Mouse (Mus musculus): Measurements from ENCODE around the gene Prss16. TPM values are rescaled to one million over a fixed set of nuclear protein-coding genes. Genes with fewer than 3 reads are reported as not detected.

Gene Prss16
- polyA plus RNA-seq, 1 experiment from 2014 or later = 0.48 TPM

DNA sequence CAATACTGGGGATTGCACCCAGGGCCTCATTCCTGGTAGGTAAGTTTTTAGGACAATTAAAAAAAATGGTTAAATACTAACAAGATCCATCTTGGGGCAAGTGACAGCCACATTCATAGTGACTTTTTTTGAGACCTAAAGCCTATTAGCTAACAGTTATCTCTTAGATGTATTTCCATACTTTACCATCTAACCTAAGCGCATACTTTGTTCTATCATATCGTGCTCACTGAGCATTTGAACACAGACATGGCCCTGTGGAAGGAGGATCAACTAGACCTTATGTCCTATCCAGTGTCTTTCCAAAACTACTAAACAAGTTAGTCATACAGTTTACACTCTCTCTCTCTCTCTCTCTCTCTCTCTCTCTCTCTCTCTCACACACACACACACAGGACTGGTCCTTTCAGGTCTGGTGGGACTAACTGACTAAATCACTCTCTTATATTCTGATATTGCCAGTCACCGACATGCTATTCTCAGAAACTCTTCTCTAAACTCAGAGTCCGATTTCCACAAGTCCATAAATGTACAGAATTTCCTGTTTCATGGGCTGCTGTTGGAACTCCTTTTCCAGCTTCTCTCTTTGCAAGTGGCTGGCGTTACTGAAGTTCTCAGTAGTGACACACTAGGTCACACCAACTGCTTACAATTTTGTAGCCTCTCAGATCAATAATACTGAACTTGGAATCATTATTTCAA, 24.4 kb upstream of the Prss16 start:
- no peak for ATAC-seq (ENCODE audit: low FRiP score)
- 57% methylated on average over 5 of the region's 5 CpGs for WGBS
- Histone ChIP-seq H3K9ac (peak overlapping the region; percentile 52), H3K9me3 (replicated peaks) (no peaks in the 10 kb centered on the region), H3K4me1 (peaks cover 18% of the 10 kb centered on the region), H3K4me3 (peak overlapping the region; percentile 40), H3K4me2 (replicated peaks) (peak overlapping the region; percentile 70), H3K36me3 (no peaks in the 10 kb centered on the region), H3K27ac (no peak overlapping the region), H3K27me3 (no peaks in the 10 kb centered on the region)

DNA sequence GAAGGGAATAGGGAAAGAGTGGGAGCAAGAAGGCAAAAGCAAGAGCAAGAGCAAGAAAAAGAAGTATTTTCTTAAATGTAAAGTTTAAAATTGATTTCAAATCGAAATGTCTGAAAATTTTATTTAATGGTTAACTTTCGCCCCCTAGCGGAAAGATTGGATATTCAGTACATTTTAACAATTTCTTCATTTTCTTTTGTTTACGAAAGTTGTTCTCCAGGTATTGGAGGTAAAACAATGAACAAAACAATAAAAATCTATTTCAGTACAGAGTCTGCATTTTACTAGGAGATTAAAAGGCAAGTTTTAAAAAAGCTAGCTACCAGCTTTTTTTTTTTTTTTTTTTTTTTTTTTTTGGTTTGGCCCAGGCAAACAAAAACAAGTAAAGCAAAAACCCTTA, 21.0 kb upstream of the Prss16 start:
- H3K4me2 ChIP-seq (replicated peaks) = no peak overlapping the region
- H3K36me3 ChIP-seq = no peaks in the 10 kb centered on the region
- no peak for ATAC-seq (ENCODE audit: low FRiP score)
- no peak overlapping the region for H3K9ac ChIP-seq
- no peak overlapping the region for H3K27ac ChIP-seq
- H3K27me3 ChIP-seq = no peaks in the 10 kb centered on the region
- H3K9me3 ChIP-seq (replicated peaks) = no peaks in the 10 kb centered on the region
- whole genome bisulfite sequencing = 18% methylated on average over 4 of the region's 4 CpGs
- H3K4me1 ChIP-seq = peaks cover 15% of the 10 kb centered on the region
- H3K4me3 ChIP-seq = no peak overlapping the region

DNA sequence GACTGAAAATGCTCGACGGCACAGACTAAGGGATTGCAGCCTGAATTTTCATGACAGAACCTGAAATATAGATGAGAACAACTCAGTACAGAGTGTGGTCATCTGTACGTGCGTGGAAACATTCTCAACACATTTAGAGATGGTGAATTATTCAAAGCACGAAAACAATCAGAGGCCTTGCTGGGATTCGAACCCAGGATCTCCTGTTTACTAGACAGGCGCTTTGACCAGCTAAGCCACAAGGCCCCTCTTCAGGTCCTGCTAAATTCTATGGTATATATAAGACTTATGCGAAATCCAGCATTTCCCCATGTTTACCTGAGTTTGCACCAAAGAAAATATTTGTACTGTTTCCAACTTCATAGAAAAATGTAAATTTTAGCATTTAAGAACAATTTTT, 20.4 kb upstream of the Prss16 start:
- H3K4me2 ChIP-seq (replicated peaks) = no peak overlapping the region
- H3K27me3 ChIP-seq = no peaks in the 10 kb centered on the region
- H3K27ac ChIP-seq = no peak overlapping the region
- H3K4me1 ChIP-seq = peaks cover 15% of the 10 kb centered on the region
- H3K9me3 ChIP-seq (replicated peaks) = no peaks in the 10 kb centered on the region
- ATAC-seq (ENCODE audit: low FRiP score) = no peak
- H3K9ac ChIP-seq = no peak overlapping the region
- 34% methylated on average over 8 of the region's 8 CpGs for WGBS
- H3K4me3 ChIP-seq = no peak overlapping the region
- no peaks in the 10 kb centered on the region for H3K36me3 ChIP-seq

DNA sequence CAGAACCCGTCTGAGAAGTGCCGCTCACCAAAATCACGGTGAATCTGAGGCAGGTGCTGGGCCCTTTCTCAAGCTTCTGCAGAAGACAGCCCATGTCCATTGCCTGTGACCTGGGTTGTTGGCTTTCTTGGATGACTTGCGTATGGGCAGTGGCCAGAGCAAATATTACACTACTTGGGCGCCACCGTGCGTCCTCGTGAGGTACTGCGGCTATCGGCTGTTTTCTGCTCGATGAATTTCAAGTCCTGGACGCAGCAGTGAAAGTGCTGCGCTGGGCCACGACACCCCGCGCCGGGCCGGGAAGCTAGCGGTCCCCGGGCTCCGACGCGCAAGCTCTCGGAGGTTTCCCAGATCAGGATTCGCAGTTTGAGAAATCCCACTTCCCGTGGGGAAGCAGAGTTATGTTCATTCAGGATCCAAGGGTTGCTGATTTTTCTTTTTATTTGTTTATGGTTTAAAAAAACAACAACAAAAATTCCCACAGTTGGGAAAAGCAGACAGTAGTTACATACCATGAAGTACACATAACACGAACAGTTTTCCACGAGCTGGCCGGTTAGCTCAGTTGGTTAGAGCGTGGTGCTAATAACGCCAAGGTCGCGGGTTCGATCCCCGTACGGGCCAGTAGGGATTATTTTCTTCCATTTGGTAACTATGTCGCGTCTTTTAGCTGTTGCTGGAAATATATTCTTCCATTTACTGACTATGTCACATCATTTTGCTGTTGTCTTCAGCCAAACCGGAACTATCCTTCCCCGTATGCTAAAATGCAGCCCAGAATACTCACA, 19.3 kb upstream of the Prss16 start:
- peak overlapping the region; percentile 60 for H3K9ac ChIP-seq

DNA sequence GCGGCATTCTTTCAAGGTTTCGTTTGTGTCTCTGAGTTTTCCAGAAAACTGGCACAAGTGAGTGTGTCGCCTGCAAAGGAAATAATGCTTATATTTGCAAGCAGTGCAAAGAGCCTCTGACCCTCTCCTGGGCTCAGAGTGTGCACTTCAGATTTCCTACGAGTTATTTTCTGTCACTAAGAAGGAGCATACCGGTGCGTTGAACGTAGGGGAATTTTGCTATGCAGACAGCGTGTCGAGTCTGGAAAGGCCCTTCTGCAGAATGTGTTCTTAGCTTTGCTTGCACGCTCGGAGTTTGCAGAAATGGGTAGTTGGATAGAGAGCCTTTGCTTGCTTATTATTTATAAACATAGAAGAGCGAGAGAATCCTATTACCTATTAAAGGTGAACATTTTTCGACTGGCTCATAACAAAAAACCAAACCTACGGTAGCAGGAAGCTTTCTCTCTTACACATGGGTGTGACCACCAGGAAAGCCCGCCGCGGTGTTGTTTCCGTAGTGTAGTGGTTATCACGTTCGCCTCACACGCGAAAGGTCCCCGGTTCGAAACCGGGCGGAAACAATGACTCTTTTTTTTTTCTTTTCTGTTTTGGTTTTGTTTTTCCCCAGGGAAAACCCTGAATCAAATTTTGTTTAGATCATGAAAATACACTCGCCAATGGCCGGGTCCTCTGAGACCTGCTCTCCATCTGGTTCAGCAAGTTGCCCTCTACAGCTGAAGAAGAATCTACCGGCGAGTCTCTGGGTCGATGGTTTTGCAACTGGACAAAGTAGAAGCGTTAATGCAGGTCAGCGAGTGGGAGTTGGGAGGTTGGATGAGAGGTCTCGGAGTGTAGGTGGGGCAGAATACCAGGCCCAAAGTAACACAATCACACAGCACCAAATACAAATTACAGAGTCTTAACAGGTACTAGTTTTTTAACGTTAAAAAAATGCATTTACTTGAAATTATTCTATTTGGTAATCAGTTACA, 16.8 kb upstream of the Prss16 start:
- 1% methylated on average over 35 of the region's 35 CpGs for WGBS
- H3K4me3 ChIP-seq = peak overlapping the region; percentile 43

More for the DNA sequence above, 19.3 kb upstream of the Prss16 start:
- H3K27ac ChIP-seq = peak overlapping the region; percentile 71
- WGBS = under 1% methylated on average over 40 of the region's 40 CpGs
- peaks cover 4% of the 10 kb centered on the region; the same call in 1 of the 2 replicates for H3K27me3 ChIP-seq
- no peaks in the 10 kb centered on the region for H3K36me3 ChIP-seq
- H3K9me3 ChIP-seq (replicated peaks) = no peaks in the 10 kb centered on the region
- H3K4me3 ChIP-seq = peak overlapping the region; percentile 45
- H3K4me1 ChIP-seq = peaks cover 5% of the 10 kb centered on the region; the same call in 1 of the 2 replicates
- peak; percentile 76 for ATAC-seq (ENCODE audit: low FRiP score)
- peak overlapping the region; percentile 59 for H3K4me2 ChIP-seq (replicated peaks)

DNA sequence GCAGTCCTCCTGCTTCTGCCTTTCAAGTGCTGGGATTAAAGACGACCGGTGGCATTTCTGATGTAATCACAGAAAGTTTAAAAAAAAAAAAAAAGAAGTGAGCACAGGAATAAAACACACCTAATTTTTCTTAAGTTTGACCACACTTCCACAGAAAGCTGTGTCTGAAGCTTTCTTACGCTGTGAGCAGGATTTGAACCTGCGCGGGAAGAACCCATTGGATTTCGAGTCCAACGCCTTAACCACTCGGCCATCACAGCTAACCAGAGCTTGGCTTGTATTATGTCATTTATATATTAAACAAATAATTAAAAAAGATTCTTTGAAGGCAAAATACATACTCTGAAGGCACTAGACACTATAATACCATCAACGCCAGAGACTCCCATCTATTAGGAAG, 12.7 kb upstream of the Prss16 start:
- Histone ChIP-seq H3K36me3 (no peaks in the 10 kb centered on the region), H3K9ac (peak overlapping the region; percentile 45; the same call in 1 of the 2 replicates), H3K4me3 (peak overlapping the region; percentile 41), H3K27me3 (peaks cover 29% of the 10 kb centered on the region), H3K9me3 (replicated peaks) (no peaks in the 10 kb centered on the region), H3K27ac (no peak overlapping the region), H3K4me2 (replicated peaks) (peak overlapping the region; percentile 47), H3K4me1 (peaks cover 10% of the 10 kb centered on the region)
- peak; percentile 57; the same call in 1 of the 2 replicates for ATAC-seq (ENCODE audit: low FRiP score)
- under 1% methylated on average over 9 of the region's 9 CpGs for WGBS

More for the DNA sequence above, 16.8 kb upstream of the Prss16 start:
- Histone ChIP-seq H3K9me3 (replicated peaks) (no peaks in the 10 kb centered on the region), H3K9ac (peak overlapping the region; percentile 55; the same call in 1 of the 2 replicates), H3K27me3 (peaks cover 4% of the 10 kb centered on the region; the same call in 1 of the 2 replicates), H3K4me1 (peaks cover 8% of the 10 kb centered on the region), H3K27ac (0 out of 2 replicates have a peak overlapping the region, but pooled peaks have one; percentile 31), H3K4me2 (replicated peaks) (peak overlapping the region; percentile 58), H3K36me3 (no peaks in the 10 kb centered on the region)
- ATAC-seq (ENCODE audit: low FRiP score) = no peak

DNA sequence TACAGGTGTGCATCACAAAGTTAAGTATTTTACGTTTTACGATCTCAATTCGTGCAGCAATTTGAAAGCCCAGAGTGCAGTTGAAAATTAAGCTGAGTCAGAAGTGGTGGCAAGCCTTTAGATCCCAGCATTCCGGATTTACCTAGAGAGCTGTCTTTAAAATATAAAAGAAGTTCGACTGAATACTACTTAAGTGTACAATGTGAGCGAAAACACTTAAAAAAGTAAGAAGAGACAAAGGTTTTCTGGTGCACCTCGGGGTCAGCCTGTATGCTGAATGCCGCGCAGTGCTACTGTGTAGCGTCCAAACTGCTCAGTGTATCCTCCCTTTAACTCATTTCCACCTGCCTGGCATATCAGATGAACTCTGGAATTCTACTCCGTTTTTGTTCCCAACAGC, 12.0 kb upstream of the Prss16 start:
- Histone ChIP-seq H3K4me1 (peaks cover 10% of the 10 kb centered on the region), H3K4me2 (replicated peaks) (peak overlapping the region; percentile 47), H3K27me3 (peaks cover 30% of the 10 kb centered on the region), H3K36me3 (no peaks in the 10 kb centered on the region), H3K4me3 (peak overlapping the region; percentile 41), H3K9ac (no peak overlapping the region; the same call in 1 of the 2 replicates), H3K9me3 (replicated peaks) (no peaks in the 10 kb centered on the region), H3K27ac (no peak overlapping the region)
- ATAC-seq (ENCODE audit: low FRiP score) = no peak
- WGBS = under 1% methylated on average over 11 of the region's 11 CpGs

DNA sequence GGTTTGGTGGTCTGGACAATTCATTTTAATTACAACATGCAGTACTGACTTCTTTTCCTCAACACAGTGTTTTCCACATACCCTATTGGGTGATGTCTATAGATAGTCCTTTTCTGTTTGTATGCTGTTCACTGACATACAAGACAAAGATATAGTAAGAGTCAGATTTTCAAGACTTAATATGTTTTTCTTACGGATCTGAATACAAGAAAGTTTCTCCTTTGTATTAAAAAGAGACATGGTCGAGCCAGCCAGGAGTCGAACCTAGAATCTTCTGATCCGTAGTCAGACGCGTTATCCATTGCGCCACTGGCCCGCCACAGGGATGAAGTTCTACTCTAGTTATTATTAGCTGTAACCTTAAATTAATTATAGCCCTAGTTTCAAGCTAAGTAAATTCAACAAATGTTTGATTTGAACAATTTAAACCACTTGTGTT, 11.4 kb upstream of the Prss16 start:
- Histone ChIP-seq H3K4me1 (peaks cover 8% of the 10 kb centered on the region), H3K36me3 (no peaks in the 10 kb centered on the region), H3K4me3 (peak overlapping the region; percentile 41), H3K9ac (no peak overlapping the region), H3K27ac (no peak overlapping the region), H3K4me2 (replicated peaks) (peak overlapping the region; percentile 47), H3K9me3 (replicated peaks) (no peaks in the 10 kb centered on the region), H3K27me3 (peaks cover 35% of the 10 kb centered on the region)
- WGBS = 0% methylated on average over 8 of the region's 8 CpGs
- peak; percentile 44; the same call in 1 of the 2 replicates for ATAC-seq (ENCODE audit: low FRiP score)

DNA sequence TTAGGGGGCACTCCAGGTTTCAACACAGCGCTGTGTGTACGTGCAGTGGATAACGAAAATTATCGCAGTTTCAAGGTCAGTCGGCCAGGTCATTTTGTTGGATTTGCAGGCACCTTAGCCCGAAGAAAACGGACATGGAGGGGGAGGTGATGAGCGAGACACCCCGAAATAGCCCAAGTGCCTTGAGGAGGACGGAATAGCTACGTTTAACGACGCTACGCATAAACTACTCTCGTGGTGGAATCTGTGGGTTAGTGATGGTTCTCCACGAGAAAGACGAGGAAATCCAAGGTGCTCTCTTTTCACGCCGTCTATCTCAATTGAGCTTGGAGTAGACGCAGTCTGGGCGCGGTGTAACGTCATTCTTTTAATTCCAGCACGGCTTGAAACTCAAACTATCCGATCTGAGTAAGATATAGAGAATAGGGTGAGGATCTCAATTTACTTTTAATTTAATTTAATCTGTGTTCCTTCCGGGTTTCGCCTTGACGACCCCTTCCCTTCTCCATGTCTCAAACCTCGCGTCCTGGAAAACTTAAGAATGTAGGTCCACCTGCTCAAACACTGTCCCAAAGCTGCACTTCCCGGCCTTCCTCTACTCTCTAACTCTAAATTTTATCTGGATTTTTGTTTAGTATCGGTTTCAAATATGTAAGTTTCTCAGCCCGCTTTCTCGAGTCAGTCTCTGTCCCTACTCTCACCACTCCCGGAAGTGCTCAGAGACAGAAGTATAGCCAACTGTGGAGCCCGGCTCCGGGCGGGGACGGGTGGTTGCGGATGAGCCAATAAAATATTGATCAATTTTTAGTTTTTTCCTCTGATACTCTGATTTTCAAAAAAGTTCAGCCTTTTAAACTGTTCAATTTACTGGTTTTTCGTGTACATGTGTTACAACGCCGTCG, 10.6 kb upstream of the Prss16 start:
- WGBS = under 1% methylated on average over 44 of the region's 44 CpGs
- ATAC-seq (ENCODE audit: low FRiP score) = no peak
- Histone ChIP-seq H3K4me3 (peak overlapping the region; percentile 41), H3K27me3 (peaks cover 40% of the 10 kb centered on the region), H3K36me3 (no peaks in the 10 kb centered on the region), H3K27ac (no peak overlapping the region), H3K9me3 (replicated peaks) (no peaks in the 10 kb centered on the region), H3K4me2 (replicated peaks) (peak overlapping the region; percentile 47), H3K9ac (no peak overlapping the region), H3K4me1 (peaks cover 5% of the 10 kb centered on the region)

DNA sequence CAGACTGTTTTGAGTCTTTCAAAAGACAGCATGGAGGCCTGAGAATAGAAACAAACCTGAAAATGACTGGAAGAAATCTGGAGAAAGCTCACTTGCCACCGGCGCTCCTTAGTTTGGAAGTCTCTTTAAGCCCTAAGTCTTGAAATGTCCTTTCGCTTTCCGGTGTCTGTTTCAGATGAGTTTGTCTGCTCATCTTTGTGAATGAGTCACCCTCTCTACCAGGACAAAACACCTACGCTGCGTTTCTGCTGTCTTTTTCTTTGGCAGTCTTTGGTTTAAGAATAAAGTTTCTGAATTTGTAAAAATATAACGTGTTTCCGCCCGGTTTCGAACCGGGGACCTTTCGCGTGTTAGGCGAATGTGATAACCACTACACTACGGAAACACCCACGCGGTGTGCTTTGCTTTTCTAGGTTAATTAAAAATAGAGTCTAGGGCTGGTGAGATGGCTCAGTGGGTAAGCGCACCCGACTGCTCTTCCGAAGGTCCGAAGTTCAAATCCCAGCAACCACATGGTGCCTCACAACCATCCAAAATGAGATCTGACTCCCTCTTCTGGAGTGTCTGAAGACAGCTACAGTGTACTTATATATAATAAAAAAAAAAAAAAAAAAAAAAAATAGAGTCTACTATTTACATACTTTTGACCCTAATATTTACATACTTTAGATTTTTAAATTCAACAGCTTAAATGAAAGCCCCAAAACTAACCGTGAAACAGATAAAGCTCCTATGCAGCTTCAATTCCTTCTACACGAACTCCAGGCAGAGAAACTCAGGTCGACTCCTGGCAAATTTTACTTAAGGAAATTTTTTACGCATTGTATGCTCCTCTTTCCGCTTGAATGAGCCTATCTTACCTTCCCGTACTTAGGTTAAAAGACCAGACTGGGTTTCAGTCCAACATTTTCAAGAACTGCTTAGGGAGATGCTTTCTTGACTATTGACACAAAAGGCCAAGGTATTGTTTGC, 6.2 kb upstream of the Prss16 start:
- peaks cover 75% of the 10 kb centered on the region for H3K27me3 ChIP-seq
- H3K9me3 ChIP-seq (replicated peaks) = no peaks in the 10 kb centered on the region
- no peak overlapping the region for H3K27ac ChIP-seq
- H3K4me3 ChIP-seq = no peak overlapping the region
- ATAC-seq (ENCODE audit: low FRiP score) = no peak
- H3K9ac ChIP-seq = no peak overlapping the region
- H3K4me1 ChIP-seq = no peaks in the 10 kb centered on the region
- no peaks in the 10 kb centered on the region for H3K36me3 ChIP-seq
- WGBS = 15% methylated on average over 27 of the region's 27 CpGs
- H3K4me2 ChIP-seq (replicated peaks) = no peak overlapping the region
